Mouse (Mus musculus) spleen, adult 2 months (tissue): ENCODE data around the gene Zfyve21. TPM values are rescaled to one million over a fixed set of nuclear protein-coding genes. Genes with fewer than 3 reads are reported as not detected.
A peak's percentile ranks its signal among the peaks of the same experiment; 100 is the strongest.

Experiments
- DNase-seq, 2 experiments: peaks; one replicate each; pipeline versions ENCODE4 v3.0.0 to v3.0.0-alpha.2; 2012 to 2021; ENCODE audit warnings: low spot score in 2 of 2, low read depth in 1 of 2
- H3K27ac ChIP-seq: fragments of 200-500 bp; 2 replicates; pipeline ENCODE4 v1.5.1; 2012; ENCODE audit warnings: low read length, inconsistent platforms; ENCODE audit not compliant: insufficient read depth
- H3K27me3 ChIP-seq: fragments of 200-500 bp; 2 replicates; pipeline ENCODE4 v1.6.1; 2012; ENCODE audit warnings: mild to moderate bottlenecking, moderate library complexity, low read length, inconsistent platforms; ENCODE audit not compliant: control insufficient read depth, insufficient read depth
- H3K36me3 ChIP-seq: fragments of 200-500 bp; 2 replicates; pipeline ENCODE4 v1.6.1; 2012; ENCODE audit warnings: mild to moderate bottlenecking, low read length, inconsistent platforms; ENCODE audit not compliant: control insufficient read depth, insufficient read depth
- H3K4me1 ChIP-seq: fragments of 200-500 bp; 2 replicates; pipeline ENCODE4 v1.6.1; 2011; ENCODE audit warnings: inconsistent platforms; ENCODE audit not compliant: control insufficient read depth, insufficient read depth, insufficient read length
- H3K4me3 ChIP-seq: fragments of 200-500 bp; 2 replicates; pipeline ENCODE4 v1.5.1; 2011; ENCODE audit warnings: mild to moderate bottlenecking, inconsistent platforms; ENCODE audit not compliant: insufficient read depth, insufficient read length; ENCODE audit errors: extremely low read depth
- CTCF ChIP-seq: fragments of 200-500 bp; IDR thresholded peaks from 2 replicates; pipeline ENCODE4 v1.5.1; 2011; ENCODE audit warnings: mild to moderate bottlenecking, inconsistent platforms; ENCODE audit not compliant: insufficient read depth, insufficient read length, insufficient replicate concordance; ENCODE audit errors: extremely low read depth
- POLR2A ChIP-seq: fragments of 200-500 bp; IDR thresholded peaks from 2 replicates; pipeline ENCODE4 v1.6.1; 2011; ENCODE audit warnings: low read depth, low read length, inconsistent platforms
- WGBS: fragments of 180-500 bp; shearing (Covaris S2); methylation state at CpG from one replicate; pipeline ENCODE4 v1.1.7; 2018; 5-methylcytosine and 5-hydroxymethylcytosine counted together
- polyA plus RNA-seq: library from polyadenylated mRNA; depleted of rRNA; stranded (reverse); fragments of >200 nt; gene quantifications from 2 replicates; pipeline ENCODE4 v1.2.3, GENCODE M21; 2012; rRNA removed

Gene Zfyve21
- polyA plus RNA-seq, 1 experiment: 14.7 TPM

DNA sequence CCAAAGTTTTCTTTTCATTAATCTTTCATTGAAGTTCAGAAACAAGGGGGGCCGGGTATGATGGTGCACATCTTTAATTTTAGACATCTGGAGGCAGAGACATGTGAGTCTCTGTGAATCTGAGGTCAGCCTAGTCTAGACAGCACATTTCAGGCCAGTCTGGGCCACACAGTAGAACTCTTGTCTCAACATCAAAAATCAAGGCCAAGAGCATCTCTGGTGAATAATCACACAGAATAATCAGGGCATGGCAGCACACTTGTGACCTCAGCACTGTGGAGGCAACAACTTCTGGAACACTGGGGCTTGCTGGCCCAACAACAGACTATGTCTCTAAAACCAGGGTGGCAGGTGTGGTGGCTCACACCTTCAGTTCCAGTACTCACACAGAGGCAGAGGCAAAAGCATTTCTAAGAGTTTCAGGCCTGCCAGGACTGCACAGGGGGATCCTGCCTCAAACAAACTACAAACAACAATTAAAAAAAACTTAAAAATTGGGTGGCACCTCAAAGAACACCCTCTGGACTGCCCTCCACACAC is 60.7 kb downstream of the Zfyve21 start:
- Histone ChIP-seq H3K4me3 (no peak overlapping the region), H3K36me3 (peaks cover 4% of the 10 kb centered on the region; the same call in 1 of the 2 replicates), H3K4me1 (no peaks in the 10 kb centered on the region), H3K27me3 (no peaks in the 10 kb centered on the region), H3K27ac (no peak overlapping the region)
- WGBS: 70% methylated on average over 1 of the region's 1 CpGs
- TF ChIP-seq POLR2A: no peak
- no peak for TF ChIP-seq CTCF
- DNase-seq: no peak

DNA sequence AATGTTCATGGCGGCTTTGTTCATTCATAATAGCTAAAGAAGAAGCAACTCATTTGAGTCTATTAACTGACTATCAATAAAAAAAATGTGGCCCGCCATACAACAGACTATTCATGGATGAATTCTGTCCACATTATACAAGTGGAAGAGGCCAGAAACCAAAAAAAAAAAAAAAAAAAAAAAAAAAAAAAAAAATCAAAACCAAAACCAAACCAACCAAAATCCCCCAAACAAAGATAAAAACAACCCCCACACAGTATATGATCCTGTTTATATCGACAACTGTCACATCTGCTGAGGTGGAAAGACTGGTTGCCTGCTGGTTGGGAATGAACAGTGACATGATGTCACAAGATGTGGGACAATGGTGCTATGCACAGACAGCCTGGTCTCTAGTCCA is 61.5 kb downstream of the Zfyve21 start:
- 76% methylated on average over 3 of the region's 3 CpGs for WGBS
- no peaks in the 10 kb centered on the region for H3K27me3 ChIP-seq
- no peaks in the 10 kb centered on the region for H3K4me1 ChIP-seq
- H3K27ac ChIP-seq: no peak overlapping the region
- TF ChIP-seq POLR2A: no peak
- no peak for TF ChIP-seq CTCF
- no peak overlapping the region for H3K4me3 ChIP-seq
- peaks cover 4% of the 10 kb centered on the region; the same call in 1 of the 2 replicates for H3K36me3 ChIP-seq
- no peak for DNase-seq

DNA sequence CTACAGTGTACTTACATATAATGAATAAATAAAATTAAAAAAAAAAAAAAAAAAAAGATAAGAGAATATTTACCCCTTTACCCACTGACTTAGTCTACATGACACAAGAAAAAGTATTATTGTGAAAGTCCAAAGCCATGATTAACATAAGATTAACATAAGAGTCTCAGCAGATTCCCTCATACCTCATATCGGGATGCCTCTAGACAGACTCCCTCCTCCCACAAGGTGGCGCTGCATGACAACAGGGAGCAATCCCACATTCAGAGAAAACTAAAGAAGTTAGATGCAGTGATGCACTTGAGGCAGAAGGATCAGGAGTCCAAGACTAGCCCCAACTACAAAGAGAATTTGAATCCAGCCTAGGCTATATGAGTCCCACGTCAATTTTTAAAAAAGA is 64.2 kb downstream of the Zfyve21 start:
- no peaks in the 10 kb centered on the region for H3K4me1 ChIP-seq

More for the DNA sequence above, 64.2 kb downstream of the Zfyve21 start:
- Histone ChIP-seq H3K27ac (no peak overlapping the region), H3K4me3 (no peak overlapping the region), H3K36me3 (no peaks in the 10 kb centered on the region), H3K27me3 (no peaks in the 10 kb centered on the region)
- 22% methylated on average over 3 of the region's 3 CpGs for WGBS
- no peak for TF ChIP-seq POLR2A
- TF ChIP-seq CTCF: peak; percentile 93; the same call in 1 of the 2 replicates
- peak; percentile 46 to 84 for DNase-seq

Other genes starting within 250 kb of the Zfyve21 start
- gene Mark3, start 239.6 kb upstream of the Zfyve21 start, polyA plus RNA-seq: 19.8 and 21.4 TPM in 2 replicates
- gene Ckb, start 141.8 kb upstream of the Zfyve21 start, polyA plus RNA-seq: 139 and 197 TPM in 2 replicates
- gene Trmt61a, start 136.1 kb upstream of the Zfyve21 start, polyA plus RNA-seq: 40.6 and 48.1 TPM in 2 replicates
- 6.2 and 7.7 TPM in 2 replicates for gene Bag5, start 100.9 kb upstream of the Zfyve21 start, polyA plus RNA-seq
- gene Apopt1, start 100.9 kb upstream of the Zfyve21 start, polyA plus RNA-seq: 22.2 and 33.3 TPM in 2 replicates
- gene Klc1, start 55.3 kb upstream of the Zfyve21 start, polyA plus RNA-seq: 43.5 and 46.4 TPM in 2 replicates
- gene Xrcc3, start 297 bp upstream of the Zfyve21 start, polyA plus RNA-seq: 5.0 and 6.8 TPM in 2 replicates
- gene Ppp1r13b, start 93.9 kb downstream of the Zfyve21 start, polyA plus RNA-seq: 13.7 and 13.8 TPM in 2 replicates
- gene Atp5mpl, start 152.8 kb downstream of the Zfyve21 start, polyA plus RNA-seq: 8.8 and 9.3 TPM in 2 replicates
- gene Tdrd9, start 157.4 kb downstream of the Zfyve21 start, polyA plus RNA-seq: 0.02 TPM in 1 of 2 replicates, not detected in the other
- not detected in 2 replicates for gene Rd3l, start 167.1 kb downstream of the Zfyve21 start, polyA plus RNA-seq